Mouse (Mus musculus) lung, postnatal 0 days (tissue): ENCODE measurements around the gene Ifit1.

Source experiments
- CTCF ChIP-seq: IDR thresholded peaks from 2 replicates; pipeline ENCODE4 v1.5.1; 2016; ENCODE audit warnings: antibody characterized with exemption, mild to moderate bottlenecking
- EP300 ChIP-seq: IDR thresholded peaks from 2 replicates; pipeline ENCODE4 v1.6.1; 2016; ENCODE audit warnings: antibody characterized with exemption, mild to moderate bottlenecking, control low read depth

DNA sequence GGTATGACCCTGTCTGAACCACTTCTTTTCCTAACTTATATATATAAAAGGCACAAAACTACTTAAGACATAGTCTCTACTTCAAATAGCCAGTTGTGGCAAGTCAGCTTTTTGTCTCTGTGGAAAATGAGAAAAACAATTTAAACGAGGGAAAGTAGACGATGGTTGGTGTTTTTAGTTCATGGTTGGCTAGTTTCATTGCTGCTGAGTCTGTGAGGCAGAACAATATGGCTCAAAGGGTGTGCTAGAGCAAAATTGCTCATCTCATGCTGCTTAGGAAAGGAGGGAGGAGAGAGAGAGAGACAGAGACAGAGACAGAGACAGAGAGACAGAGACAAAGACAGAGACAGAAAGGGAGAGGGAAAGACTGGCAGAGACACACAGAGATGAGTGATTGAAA, 58.6 kb downstream of the Ifit1 start:
- TF ChIP-seq CTCF (no peak), EP300 (no peak)
